Mouse (Mus musculus): ENCODE results near the gene H2-M1.

Gene H2-M1

GRCm38 (mm10) chr17:36672119-36672518 lies at the start of gene H2-M1:
Gene H2-M1, minus strand, starts transcription at chr17:36672219.
- DNase-seq (ENCODE audit: low spot score) = no peak

- DNase-seq (ENCODE audit: low spot score) = no peak
These were observed 25.7 kb upstream of the H2-M1 start for GRCm38 (mm10) chr17:36697693-36698092.

GRCm38 (mm10) chr17:36642566-36642965 lies 29.5 kb downstream of the H2-M1 start, which contains the start of gene H2-M9:
Gene H2-M9, minus strand, starts transcription at chr17:36642666.
- no peak for DNase-seq (ENCODE audit: low spot score)
